Mouse (Mus musculus) fat pad, adult 2 months (tissue): Measurements from ENCODE around the gene Kifc3.

Experiments used
- DNase-seq: peaks from one replicate; pipeline ENCODE4 v3.0.0-alpha.2; 2011; ENCODE audit warnings: low read depth, low spot score; ENCODE audit errors: extremely low read depth

Gene Kifc3

DNA sequence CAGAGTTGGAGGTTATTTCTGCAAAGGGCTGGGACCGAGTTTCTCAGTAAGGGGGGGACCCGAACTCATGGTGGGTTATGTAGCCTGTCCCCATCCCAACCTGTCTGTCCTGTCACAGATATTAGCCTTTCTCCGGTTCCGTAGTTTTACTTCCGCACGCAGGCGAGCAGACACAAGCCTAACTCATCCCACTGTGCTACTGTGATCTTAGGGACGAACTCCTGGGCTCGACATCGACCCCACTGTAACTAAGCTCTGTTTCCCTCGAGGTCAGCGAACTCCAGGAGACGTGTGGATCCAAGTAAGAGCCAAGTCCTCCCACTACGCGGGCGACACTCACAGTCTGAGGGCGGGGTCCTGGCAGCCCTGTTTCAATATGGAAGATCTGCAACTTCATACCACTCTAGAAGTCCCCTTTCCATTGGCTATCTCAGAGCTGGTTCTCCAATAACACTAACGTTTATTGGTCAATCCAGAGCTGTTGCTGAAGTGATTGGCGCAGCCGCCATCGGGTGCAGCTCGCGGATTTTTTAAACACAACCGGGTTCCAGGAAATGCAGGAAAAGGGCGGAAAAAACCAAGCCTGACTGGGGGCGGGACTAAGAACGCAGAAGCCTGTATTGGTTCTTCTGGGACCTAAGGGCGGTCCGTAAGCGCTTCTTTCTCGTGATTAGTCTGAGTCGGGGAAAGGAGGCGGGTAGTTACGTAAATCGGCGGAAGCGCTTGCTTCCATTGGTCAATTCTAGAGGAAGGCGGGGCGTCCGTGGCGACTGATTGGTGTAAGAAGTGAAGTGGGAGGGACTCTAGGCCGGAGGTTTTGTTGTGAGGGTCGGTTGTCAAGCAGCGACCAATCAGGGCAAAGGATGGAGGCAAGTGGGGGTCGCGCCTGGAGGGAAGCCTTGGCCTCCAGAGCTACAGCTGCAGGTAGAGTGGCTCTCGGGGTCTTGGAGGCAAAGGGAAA is 122.0 kb downstream of the Kifc3 start, which contains the start of gene Katnb1:
TSS of gene Katnb1 (plus strand) at position 806 of the 961 bp plus-strand sequence.
- peak; percentile 100 for DNase-seq

DNA sequence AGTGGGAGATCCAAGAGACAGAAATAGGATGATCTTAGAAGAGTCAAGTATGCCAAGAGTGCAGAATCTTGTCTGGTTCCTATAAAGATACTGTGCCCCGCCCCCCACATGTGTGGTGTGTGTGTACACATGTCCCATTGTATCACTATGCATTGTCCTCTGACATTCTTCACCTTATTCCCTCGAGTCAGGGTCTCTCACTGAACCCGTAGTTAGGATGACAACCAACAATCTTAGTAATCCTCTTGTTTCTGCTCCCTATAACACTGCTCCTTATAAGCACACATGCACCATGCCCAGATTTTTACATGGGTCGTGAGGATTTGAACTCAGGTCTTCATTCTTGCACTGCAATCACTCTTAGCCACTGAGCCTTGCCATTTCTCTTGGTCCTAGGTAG is 123.3 kb downstream of the Kifc3 start:
- DNase-seq: no peak

DNA sequence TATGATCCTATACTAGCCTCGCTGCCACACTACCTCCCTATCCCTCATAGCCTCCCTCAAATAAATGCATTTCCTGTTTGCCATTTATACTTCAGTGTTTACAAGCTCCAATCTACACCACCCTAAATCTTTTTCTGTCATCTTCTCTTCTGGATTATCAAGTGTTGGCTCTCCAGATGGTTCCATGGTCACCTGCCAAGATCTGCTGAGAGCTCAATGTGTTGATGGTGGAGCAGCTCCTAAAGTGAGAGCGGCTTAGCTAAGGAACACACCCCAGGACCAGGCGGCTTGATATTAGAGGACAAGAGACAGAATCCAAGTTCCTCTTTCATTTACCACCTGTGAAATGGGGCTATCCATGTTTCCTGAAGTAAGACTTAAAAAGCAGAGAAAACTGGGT is 124.6 kb downstream of the Kifc3 start:
- DNase-seq: no peak

DNA sequence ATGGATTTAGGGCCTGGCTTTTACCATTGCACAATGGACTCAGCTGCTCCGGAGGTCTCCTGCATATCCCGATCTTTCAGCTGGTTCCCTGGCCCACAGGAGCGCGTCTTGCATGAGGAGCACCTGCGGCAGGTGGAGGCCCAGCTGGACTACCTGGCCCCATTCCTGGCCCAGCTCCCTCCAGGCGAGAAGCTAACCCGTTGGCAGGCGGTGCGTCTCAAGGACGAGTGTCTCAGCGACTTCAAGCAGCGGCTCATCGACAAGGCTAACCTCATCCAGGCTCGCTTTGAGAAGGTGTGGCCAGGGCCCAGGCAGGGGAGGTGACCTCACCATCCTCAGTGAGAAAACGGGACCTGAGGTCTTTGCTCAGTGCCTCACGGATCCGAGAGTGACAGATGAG is 126.5 kb downstream of the Kifc3 start:
- no peak for DNase-seq

DNA sequence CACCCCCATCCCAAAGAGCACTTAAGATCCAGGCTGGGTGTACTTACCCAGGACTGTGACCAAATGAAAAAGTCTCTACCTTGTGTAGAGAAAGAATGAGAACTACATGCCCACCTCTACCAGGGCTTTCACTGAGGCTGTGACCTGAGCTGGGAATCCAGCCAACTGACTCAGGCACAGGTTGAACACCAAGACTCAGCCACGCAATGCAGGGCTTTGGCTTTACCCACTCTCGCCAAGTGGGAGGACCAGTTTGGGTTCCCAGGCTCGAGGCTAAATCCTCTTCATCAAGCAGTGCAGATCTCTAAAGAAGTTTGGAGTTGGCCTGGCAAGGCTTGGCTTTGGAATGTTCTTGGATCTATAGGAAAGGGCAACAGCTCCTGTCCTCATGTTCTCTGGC is 127.1 kb downstream of the Kifc3 start:
- peak; percentile 65 for DNase-seq

DNA sequence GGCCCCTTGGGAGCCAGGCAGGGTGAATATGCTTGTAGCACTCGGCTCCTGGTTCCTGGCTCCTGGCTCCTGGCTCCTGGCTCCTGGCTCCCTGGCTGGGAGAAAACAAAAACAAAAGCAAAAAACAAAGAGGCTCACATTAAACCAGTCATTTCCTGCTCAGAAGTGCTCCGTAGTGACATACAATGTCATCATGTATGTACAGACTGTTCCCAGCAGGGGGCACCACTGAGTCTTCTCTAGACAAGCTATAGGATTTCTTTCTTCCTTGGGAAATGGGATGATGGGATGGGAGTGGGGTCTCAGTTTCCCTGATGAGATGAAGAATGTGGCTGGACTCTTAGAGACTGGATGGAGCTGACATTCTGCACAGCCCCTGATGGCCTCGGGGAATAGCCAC is 135.0 kb downstream of the Kifc3 start:
- DNase-seq: no peak

DNA sequence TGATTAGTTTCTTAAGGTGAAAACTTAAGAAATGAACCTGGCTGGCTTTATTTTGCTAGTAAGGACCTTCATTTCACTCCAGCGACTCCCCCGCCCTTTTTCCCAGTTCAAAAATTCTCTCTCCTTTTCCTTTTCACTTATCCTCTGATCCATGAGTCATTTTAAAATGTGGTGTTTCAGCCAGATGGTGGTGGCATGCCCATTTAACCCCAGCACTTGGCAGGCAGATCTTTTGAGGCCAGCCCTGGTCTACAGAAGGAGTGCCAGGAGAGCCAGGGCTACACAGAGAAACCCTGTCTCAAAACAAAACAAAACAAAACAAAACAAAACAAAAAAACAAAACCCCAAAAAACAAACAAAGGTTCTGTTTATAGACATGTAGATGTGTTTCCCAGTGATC is 138.1 kb downstream of the Kifc3 start:
- no peak for DNase-seq

DNA sequence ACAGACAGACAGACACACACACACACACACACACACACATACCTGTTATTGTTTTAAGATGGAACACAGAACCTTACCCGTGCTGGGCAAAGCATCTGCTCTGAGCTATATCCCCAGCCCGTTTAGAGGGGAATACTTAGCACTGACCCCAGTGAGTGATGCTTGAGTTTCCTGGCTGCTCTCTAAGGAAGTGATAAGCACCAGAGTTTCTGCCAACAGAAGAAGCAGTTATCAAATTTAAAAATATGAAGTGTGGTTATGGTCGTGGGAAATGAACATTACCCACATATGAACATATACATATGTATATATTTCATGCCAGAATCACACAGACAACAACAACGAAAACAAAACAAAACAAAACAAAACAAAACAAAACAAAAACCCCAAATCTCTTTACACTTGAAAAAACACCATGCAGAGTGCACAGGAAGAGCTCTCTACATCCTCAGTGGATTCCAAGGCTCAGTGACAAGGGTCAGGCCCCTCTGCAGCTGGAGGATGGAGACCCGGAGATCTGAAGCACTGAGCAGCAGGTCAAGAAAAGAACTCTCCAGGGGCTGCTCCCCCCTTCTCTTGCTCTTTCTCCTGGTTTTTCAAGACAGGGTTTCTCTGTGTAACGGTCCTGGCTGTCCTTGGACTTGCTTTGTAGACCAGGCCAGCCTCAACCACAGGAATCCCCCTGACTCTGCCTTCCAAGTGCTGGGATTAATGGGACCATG is 142.6 kb downstream of the Kifc3 start:
- DNase-seq: no peak

DNA sequence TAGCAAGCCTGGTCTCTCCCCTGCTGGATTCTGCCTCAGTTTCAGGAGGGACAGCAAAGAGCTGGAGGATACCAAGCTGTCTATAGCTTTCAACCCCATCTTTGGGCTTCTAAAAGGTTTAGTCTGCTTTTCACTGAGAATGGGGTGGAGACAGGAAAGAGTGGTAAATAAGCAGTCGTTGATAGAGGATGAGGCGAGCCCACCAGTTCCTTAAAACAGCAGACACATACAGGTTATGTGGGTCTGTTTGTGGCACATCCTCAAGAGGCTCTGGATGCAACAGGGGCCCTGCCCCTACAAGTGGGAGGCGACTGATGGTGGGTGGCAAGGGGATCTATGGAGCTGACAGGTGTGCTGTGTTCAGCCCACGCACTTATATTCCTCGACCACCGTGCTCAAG is 144.0 kb downstream of the Kifc3 start:
- no peak for DNase-seq

DNA sequence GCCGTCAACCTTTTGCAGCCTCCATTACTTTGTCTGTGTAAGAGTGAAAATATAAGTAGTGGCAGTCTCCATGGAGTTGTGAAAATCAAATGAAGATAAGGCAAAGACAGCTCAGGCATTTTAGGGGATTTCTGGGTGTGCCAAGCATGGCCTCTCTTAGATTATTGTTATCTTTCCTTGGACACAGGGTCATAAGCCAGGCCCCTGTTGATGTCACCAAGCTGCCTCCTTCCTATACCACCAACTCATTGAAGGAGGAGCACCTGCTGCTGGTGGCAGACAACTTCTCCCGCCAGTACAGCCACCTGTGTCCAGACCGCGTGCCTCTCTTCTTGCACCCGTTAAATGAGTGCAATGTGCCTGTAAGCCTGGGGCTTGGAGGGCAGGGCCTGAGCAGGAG is 146.2 kb downstream of the Kifc3 start:
- no peak for DNase-seq

DNA sequence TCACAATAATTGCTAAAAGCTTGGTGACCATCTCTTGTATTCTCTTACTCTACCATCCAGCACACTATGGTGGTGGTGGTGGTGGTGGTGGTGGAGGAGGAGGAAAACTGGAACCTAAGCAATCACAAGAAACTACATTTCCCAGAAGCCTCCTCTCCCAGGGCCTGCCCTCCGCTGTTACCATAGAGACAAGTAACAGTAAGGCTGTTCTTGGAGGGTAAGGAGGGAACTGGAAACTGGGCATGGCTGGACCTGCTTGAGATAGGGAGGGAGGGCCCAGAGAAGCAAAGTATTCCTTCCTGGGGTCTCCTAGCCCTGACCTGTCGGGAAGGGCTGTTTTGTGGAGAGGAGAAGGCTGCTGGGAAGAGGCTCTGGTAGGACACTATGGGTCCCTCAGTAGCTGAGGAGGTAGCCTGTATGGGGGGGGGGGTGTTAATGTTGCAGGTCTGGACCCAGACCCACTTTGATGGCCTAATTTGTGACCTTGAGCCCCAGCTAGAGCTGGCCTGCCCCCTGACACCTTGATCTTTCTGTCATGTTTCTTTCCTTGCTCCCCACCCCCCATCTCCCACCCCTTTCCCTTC is 147.6 kb downstream of the Kifc3 start, which contains the start of gene Drc7:
TSS of gene Drc7 (plus strand) at position 177 of the 584 bp plus-strand sequence.
- DNase-seq: no peak

DNA sequence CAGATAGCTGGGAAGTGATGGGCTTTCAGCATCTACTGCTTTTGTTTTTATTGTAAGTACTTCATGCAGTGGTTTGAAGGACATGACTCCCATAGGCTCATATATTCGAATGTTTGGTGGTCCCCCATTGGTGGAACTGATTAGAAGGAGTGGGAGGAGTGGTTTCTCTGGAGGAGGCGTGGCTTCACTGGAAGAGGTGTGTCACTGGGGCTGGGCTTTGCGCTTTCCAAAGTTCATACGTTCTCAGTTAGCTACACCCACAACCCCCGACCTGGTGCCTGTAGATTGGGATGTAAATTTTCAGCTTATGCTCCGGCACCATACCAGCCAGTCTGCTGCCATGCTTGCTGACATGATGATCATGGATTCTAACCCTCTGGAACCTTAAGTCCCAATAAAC is 148.2 kb downstream of the Kifc3 start:
- DNase-seq: no peak
